Mouse (Mus musculus) ES-E14 (cell line): Measurements from ENCODE around the gene Gm45623.

ENCODE experiments used
- CHD2 ChIP-seq: IDR thresholded peaks from 2 replicates; pipeline ENCODE4 v1.6.1; 2014; ENCODE audit warnings: mild to moderate bottlenecking, low read depth, low read length, inconsistent platforms
- HCFC1 ChIP-seq: IDR thresholded peaks from 2 replicates; pipeline ENCODE4 v1.6.1; 2012; ENCODE audit warnings: low read length, inconsistent platforms, borderline replicate concordance; ENCODE audit not compliant: insufficient read depth
- ZC3H11A ChIP-seq: IDR thresholded peaks from 2 replicates; pipeline ENCODE4 v1.6.1; 2012; ENCODE audit warnings: low read depth, mild to moderate bottlenecking, inconsistent platforms, low read length, borderline replicate concordance
- ZNF384 ChIP-seq: IDR thresholded peaks from 2 replicates; pipeline ENCODE4 v1.6.1; 2012; ENCODE audit warnings: low read depth, low read length, inconsistent platforms

DNA sequence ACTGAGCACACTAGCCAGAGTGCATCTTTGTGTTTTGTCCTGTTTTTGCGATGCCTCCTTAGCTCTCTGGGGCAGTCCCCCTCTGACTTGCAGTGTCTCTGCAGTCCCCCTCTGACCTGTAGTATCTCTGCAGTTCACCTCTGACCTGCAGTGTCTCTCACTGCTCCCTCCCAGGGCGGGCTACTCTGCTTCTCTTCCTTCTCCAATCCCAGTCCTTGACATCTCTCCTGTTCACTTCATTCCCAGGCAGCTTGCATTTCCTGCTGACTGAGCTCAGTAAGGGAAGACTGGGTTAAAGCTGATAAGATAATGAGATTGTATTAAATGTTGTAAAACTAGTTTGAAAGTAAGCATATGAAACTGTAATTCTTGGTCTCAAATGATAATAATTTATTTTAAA, 43.0 kb downstream of the Gm45623 start:
- TF ChIP-seq CHD2 (no peak), HCFC1 (no peak), ZC3H11A (no peak), ZNF384 (no peak)
